Mouse (Mus musculus): ENCODE data around the gene Gm44511.

GRCm38 (mm10) chr6:128734896-128735295, 91.2 kb downstream of the Gm44511 start:
- TF ChIP-seq ZNF384 (IDR thresholded peaks at IDR 0.05; ENCODE audit: low read depth, low read length): no peak
- TF ChIP-seq CHD2 (IDR thresholded peaks at IDR 0.05; ENCODE audit: low read depth, low read length): no peak
- no peak for TF ChIP-seq MAFK (IDR thresholded peaks at IDR 0.05; ENCODE audit: insufficient read depth, low read depth, low read length)
- TF ChIP-seq HCFC1 (IDR thresholded peaks at IDR 0.05; ENCODE audit: borderline replicate concordance, insufficient read depth, low read length): no peak
